Mouse (Mus musculus) small intestine, adult 10 weeks (tissue): ENCODE results near the gene Gm3417. TPM values are rescaled to one million over a fixed set of nuclear protein-coding genes. Genes with fewer than 3 reads are reported as not detected.

Experiments used
- polyA plus RNA-seq: library from polyadenylated mRNA; stranded (reverse); fragments of 350-450 nt; fragmentation: Illumina TruSeq; extraction: RNeasy Lipid Tissue Mini Kit (QIAGEN cat#74804); gene quantifications from one replicate; pipeline ENCODE4 v1.2.3, GENCODE M21; 2014; ENCODE audit warnings: low replicate concordance

Gm3417 gene
- 1.8 TPM for polyA plus RNA-seq

GRCm38 (mm10) chr17:14978362-14979038, at the start of gene Gm3417, which contains the start of gene 9030025P20Rik:
Gene Gm3417, minus strand, starts transcription at chr17:14978790.
Gene 9030025P20Rik, plus strand, starts transcription at chr17:14978468.

GRCm38 (mm10) chr17:15009706-15010413, 31.3 kb upstream of the Gm3417 start, which contains the start of gene Gm3435:
Gene Gm3435, plus strand, starts transcription at chr17:15010176.

GRCm38 (mm10) chr17:14960951-14961556, 17.5 kb downstream of the Gm3417 start, which contains the start of gene Phf10:
Gene Phf10, minus strand, starts transcription at chr17:14961273.

GRCm38 (mm10) chr17:14943009-14943728, 35.4 kb downstream of the Gm3417 start, which contains the start of the genes Wdr27 and 1600012H06Rik:
Gene Wdr27, minus strand, starts transcription at chr17:14943158.
Gene 1600012H06Rik, plus strand, starts transcription at chr17:14943184.

Other genes starting within 250 kb of the Gm3417 start
- 4.0 TPM for gene Wdr27, start 35.6 kb downstream of the Gm3417 start, polyA plus RNA-seq
- gene 1600012H06Rik, start 35.6 kb downstream of the Gm3417 start, polyA plus RNA-seq: 103 TPM
- 87.8 TPM for gene Phf10, start 17.5 kb downstream of the Gm3417 start, polyA plus RNA-seq
- 4.9 TPM for gene 9030025P20Rik, start 322 bp downstream of the Gm3417 start, polyA plus RNA-seq
- 2.1 TPM for gene Gm3435, start 31.4 kb upstream of the Gm3417 start, polyA plus RNA-seq
- 43.9 TPM for gene Ermard, start 62.4 kb upstream of the Gm3417 start, polyA plus RNA-seq
- gene Tcte3, start 62.7 kb upstream of the Gm3417 start, polyA plus RNA-seq: 1.9 TPM
- gene Gm3448, start 62.7 kb upstream of the Gm3417 start, polyA plus RNA-seq: 4.8 TPM